Mouse (Mus musculus): ENCODE results near the gene Pstpip1. TPM values are rescaled to one million over a fixed set of nuclear protein-coding genes. Genes with fewer than 3 reads are reported as not detected.

Gene Pstpip1
- total and polyA plus RNA-seq, 3 experiments, result 1.2 to 3.1 (median 2.1) TPM

DNA sequence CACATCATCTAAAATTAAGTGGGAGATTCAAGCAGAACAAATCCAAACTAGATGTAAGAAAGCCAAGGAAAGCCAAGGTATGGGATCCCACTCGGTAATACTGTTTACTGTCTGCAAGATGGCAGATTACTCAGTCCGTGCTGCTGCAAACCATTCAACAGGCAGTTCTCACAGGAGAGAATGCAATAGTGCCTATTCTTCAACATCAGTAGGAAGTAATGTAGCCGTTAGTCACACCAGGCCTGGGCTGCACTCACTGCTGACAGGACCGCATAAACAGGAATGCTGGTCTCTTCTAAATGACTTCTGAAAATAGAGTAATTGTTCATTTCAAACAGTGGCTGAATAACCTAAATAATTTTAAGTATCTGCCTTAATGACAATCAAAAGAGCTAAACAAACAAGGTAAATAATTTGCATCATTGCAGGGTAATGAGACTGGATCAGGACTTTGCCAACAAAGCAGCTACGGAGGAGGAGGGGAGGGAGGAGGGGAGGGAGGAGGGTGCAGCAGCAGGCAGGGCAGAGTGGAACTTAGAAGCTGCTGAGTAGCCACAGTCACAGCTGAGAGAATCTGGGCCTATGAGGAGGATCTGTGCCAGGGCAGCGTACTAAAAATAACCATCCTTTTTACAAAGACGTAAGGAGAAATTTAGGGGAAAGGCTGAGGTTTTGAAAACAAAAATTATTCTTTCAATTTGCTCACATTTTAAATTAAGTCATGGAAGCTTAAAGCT lies 62.2 kb downstream of the Pstpip1 start:
- peak; percentile 26 for DNase-seq

- no peak for DNase-seq
Measured at GRCm38 (mm10) chr9:56152482-56153007, 62.8 kb downstream of the Pstpip1 start.

DNA sequence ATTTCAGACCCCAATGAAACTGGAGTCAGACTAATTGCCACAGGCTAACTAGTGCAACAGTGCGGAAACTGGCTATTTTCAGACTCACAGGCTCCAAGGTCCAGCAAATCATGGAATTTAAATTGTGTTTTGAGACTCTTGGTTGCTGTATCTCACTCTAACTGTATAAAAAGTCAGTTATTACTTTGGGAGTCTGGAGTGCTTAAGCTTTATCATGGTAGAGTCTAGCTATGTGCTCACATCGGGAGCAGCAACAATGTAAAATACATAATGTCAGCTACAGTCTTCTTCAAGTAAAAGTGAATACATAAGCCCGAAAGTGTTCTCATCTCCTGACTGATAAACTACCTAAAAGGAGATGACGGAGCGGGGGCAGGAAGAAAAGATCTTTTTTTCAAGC lies 64.8 kb downstream of the Pstpip1 start:
- no peak for DNase-seq

GRCm38 (mm10) chr9:56158077-56158476 lies 68.3 kb downstream of the Pstpip1 start:
- DNase-seq, result no peak

DNA sequence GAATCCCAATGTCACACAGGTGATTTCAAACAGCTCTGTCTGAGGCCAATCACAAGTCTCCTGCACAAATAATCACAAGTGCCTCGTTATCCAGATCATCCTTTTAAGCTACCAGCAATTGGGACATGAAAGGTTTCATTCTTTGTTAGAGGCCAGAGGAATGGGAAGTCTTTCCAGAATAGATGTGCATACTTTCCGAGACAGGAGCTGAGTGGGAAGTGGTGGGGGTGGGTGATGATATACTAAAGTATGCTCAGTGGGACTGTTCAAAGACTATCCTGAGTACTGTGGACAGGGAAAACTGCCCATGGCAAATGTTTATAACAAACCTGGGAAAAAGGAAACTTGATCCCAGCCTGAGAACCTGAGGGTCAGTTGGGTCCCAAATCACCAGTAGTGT lies 69.7 kb downstream of the Pstpip1 start:
- no peak for DNase-seq

DNA sequence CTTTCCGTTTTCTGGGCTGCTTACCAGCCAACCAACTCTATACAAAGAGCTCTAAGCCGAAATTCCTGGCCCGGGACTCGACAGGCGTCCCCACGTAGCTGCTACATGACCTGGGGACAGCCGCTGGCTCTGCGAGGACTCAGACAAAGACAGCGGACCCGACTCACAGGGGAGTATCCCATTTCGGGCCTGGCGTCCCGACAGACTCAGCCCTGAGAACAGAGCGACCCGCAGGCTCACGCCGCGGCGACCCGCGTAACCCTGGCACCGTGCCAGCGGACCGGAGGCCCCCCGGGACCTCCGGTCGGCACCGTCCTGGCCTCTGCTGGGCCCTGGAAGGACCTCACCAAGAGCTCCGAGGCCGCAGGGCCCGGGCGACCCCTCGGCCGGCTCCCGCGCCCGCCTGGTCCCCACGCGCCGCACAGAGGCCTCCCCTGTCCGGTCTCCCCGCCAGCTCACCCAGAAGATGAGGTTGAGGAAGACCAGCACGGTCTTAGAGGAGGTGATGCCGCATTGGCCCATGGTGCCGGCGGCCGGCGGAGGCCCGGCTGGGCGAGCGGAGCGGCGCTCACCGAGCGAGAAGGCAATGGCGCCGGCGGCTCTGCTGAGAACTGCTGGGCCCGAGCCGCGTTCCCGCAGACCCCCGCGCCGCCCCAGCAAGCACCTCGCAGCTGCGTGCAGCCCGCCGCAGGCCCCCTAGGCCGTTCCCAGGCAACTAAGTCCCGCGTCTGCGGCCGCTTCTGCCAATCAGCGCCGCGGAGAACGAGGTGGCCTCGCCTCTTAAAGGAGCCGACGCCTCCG lies 70.8 kb downstream of the Pstpip1 start:
- peak; percentile 93 for DNase-seq

GRCm38 (mm10) chr9:56165377-56165776 lies 75.6 kb downstream of the Pstpip1 start, which contains the start of gene Tspan3:
Tspan3 (minus strand) TSS chr9:56165477.
- DNase-seq, result no peak

DNA sequence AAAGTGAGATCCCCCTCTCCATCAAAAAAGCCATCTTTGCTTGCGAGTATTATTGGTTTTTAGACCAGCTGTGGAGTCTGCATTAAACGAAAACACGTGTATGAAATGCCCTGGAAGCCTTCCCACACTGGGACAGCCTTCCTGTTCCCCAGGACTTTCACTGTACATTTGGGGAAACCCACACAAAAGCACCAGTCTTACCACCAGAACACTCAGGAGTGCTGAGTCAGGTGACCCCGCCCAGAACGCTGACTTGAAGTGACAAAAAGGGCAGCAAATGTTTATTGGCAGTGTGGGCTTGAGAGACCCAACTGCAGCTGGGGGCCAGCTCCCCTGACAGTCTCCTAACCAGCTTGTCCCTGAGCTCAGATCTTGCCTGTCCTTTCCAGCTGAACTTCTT lies 76.4 kb downstream of the Pstpip1 start:
- no peak for DNase-seq

DNA sequence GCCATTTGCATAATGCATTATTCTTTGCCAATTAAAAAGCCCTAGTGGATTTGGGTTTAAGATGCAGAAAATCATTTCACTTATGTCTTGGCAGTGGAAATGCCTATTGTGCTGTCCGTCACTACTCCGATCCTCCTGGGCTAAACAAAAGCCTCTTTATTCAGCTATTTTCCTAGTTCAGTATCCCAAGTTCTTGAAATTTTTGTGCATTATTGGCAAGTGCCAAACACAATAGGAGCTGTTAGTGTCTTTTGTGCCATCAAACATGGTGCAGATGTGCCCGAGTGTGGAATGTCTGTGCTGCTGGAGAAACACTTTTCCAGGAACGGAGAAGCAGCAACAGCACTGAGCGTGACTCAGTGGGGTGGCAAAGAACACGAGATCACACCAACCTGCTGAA lies 77.9 kb downstream of the Pstpip1 start:
- DNase-seq, result no peak

- no peak for DNase-seq
Measured at GRCm38 (mm10) chr9:56175316-56175715, 85.6 kb downstream of the Pstpip1 start.

DNA sequence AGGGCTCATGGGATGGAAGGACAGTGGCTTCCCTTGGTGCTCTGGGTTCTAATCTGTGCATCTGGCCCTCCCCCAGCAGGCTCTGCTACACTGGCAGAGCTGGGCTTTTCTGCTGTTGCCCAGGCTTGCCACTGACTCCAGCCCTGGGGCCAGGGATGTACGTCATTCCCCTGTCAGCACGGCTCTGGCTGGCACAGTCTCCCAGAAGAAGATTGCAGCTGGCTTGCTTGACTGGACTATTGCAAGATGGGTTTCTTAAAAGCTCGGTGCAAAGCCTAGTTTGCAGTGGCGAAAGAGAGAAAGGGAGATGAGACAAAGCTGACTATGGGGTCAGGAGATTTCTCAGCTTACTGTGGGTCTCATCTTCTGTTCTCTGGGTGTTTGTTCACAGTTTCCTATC lies 87.6 kb downstream of the Pstpip1 start:
- peak; percentile 54 for DNase-seq

Other genes starting within 250 kb of the Pstpip1 start
- 10 to 100 TPM; 10.9 to 12.3 TPM for gene Scaper, start 151.8 kb upstream of the Pstpip1 start, total RNA-seq (2021)
- gene Scaper, start 151.8 kb upstream of the Pstpip1 start, polyA plus RNA-seq (2012; rRNA removed), result 2.9 TPM in 2 replicates
- not detected for gene 4930563M21Rik, start 79.4 kb upstream of the Pstpip1 start, total RNA-seq (2021)
- not detected in 2 replicates for gene 4930563M21Rik, start 79.4 kb upstream of the Pstpip1 start, polyA plus RNA-seq (2012; rRNA removed)
- 10 to 100 TPM; 26.0 to 47.8 TPM for gene Rcn2, start 48.1 kb upstream of the Pstpip1 start, total RNA-seq (2021)
- gene Rcn2, start 48.1 kb upstream of the Pstpip1 start, polyA plus RNA-seq (2012; rRNA removed), result 129 and 145 TPM in 2 replicates
- gene Tspan3, start 75.5 kb downstream of the Pstpip1 start, total RNA-seq (2021), result 100 to 1,000 TPM in 1 of 2 experiments, 10 to 100 TPM in 1; 80.4 to 133 TPM
- gene Tspan3, start 75.5 kb downstream of the Pstpip1 start, polyA plus RNA-seq (2012; rRNA removed), result 158 and 160 TPM in 2 replicates

Data from adrenal gland, adult 2 months (tissue).